Mouse (Mus musculus): Measurements from ENCODE around the gene Cep78. TPM values are rescaled to one million over a fixed set of nuclear protein-coding genes. Genes with fewer than 3 reads are reported as not detected.

Gene Cep78
- polyA plus RNA-seq, 1 experiment from 2014 or later = 16.3 TPM

GRCm38 (mm10) chr19:15924866-15925718 is 59.7 kb downstream of the Cep78 start:
- H3K4me3 ChIP-seq (ENCODE audit: low read depth, low read length) = peak overlapping the region; percentile 68
- ATAC-seq (replicated peaks; ENCODE audit: insufficient number of reproducible peaks, low FRiP score, low TSS enrichment) = peak; percentile 96
- no peaks in the 10 kb centered on the region for H3K27me3 ChIP-seq (ENCODE audit: control insufficient read depth, insufficient read depth, low read length)
- H3K36me3 ChIP-seq (ENCODE audit: control insufficient read depth, insufficient read depth, low read length) = no peaks in the 10 kb centered on the region
- H3K9me3 ChIP-seq (replicated peaks; ENCODE audit: control insufficient read depth, low read length) = no peaks in the 10 kb centered on the region
- H3K4me2 ChIP-seq = peak overlapping the region; percentile 97
- peak overlapping the region; percentile 69 for H3K9ac ChIP-seq (ENCODE audit: low read depth, low read length)
- H3K4me1 ChIP-seq (ENCODE audit: control insufficient read depth, insufficient read depth, low read length) = peaks cover 12% of the 10 kb centered on the region; the same call in 1 of the 2 replicates
- H3K27ac ChIP-seq (ENCODE audit: low read depth, low read length) = peak overlapping the region; percentile 62
- 3% methylated on average over 43 of the region's 43 CpGs for WGBS (ENCODE audit: insufficient replicate concordance)

- Histone ChIP-seq H3K4me1 (ENCODE audit: control insufficient read depth, insufficient read depth, low read length) (peaks cover 12% of the 10 kb centered on the region; the same call in 1 of the 2 replicates), H3K4me3 (ENCODE audit: low read depth, low read length) (peak overlapping the region; percentile 68)
- under 1% methylated on average over 46 of the region's 46 CpGs for WGBS (ENCODE audit: insufficient replicate concordance)
These were observed 60.5 kb downstream of the Cep78 start for GRCm38 (mm10) chr19:15924181-15924865.

DNA sequence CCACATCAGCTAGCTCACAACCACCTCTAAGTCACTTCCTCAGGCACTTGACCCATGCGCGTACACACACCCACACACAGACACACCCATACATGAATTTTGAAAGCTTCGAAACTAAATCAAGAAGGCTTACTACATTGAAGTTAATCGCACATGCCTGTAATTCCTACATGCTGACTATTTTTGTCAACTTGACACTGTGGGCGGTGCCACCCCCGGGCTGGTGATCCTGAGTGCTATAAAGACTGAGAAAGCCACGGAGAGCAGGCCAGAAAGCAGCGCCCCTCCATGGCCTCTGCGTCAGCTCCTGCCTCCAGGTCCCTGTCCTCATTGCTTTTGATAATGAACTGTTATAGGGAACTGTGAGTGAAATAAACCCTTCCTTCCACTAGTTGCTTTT is 61.4 kb downstream of the Cep78 start:
- H3K9ac ChIP-seq (ENCODE audit: low read depth, low read length) = peak overlapping the region; percentile 69; the same call in 1 of the 2 replicates
- no peak for ATAC-seq (replicated peaks; ENCODE audit: insufficient number of reproducible peaks, low FRiP score, low TSS enrichment)
- H3K36me3 ChIP-seq (ENCODE audit: control insufficient read depth, insufficient read depth, low read length) = peaks cover under 1% of the 10 kb centered on the region; the same call in 1 of the 2 replicates
- H3K27me3 ChIP-seq (ENCODE audit: control insufficient read depth, insufficient read depth, low read length) = no peaks in the 10 kb centered on the region
- H3K9me3 ChIP-seq (replicated peaks; ENCODE audit: control insufficient read depth, low read length) = no peaks in the 10 kb centered on the region
- peak overlapping the region; percentile 68 for H3K4me3 ChIP-seq (ENCODE audit: low read depth, low read length)
- peak overlapping the region; percentile 97 for H3K4me2 ChIP-seq
- 25% methylated on average over 9 of the region's 9 CpGs for WGBS (ENCODE audit: insufficient replicate concordance)
- peaks cover 12% of the 10 kb centered on the region; the same call in 1 of the 2 replicates for H3K4me1 ChIP-seq (ENCODE audit: control insufficient read depth, insufficient read depth, low read length)
- no peak overlapping the region for H3K27ac ChIP-seq (ENCODE audit: low read depth, low read length)

More at GRCm38 (mm10) chr19:15924181-15924865, 60.5 kb downstream of the Cep78 start:
- peak; percentile 63; the same call in 1 of the 2 replicates for ATAC-seq (replicated peaks; ENCODE audit: insufficient number of reproducible peaks, low FRiP score, low TSS enrichment)
- H3K4me2 ChIP-seq = peak overlapping the region; percentile 97
- peak overlapping the region; percentile 69 for H3K9ac ChIP-seq (ENCODE audit: low read depth, low read length)
- no peaks in the 10 kb centered on the region for H3K36me3 ChIP-seq (ENCODE audit: control insufficient read depth, insufficient read depth, low read length)
- H3K9me3 ChIP-seq (replicated peaks; ENCODE audit: control insufficient read depth, low read length) = no peaks in the 10 kb centered on the region
- H3K27ac ChIP-seq (ENCODE audit: low read depth, low read length) = peak overlapping the region; percentile 38; the same call in 1 of the 2 replicates
- H3K27me3 ChIP-seq (ENCODE audit: control insufficient read depth, insufficient read depth, low read length) = no peaks in the 10 kb centered on the region

GRCm38 (mm10) chr19:15919336-15919735 is 65.5 kb downstream of the Cep78 start:
- Histone ChIP-seq H3K9me3 (replicated peaks; ENCODE audit: control insufficient read depth, low read length) (no peaks in the 10 kb centered on the region), H3K27ac (ENCODE audit: low read depth, low read length) (no peak overlapping the region), H3K4me2 (no peak overlapping the region), H3K4me3 (ENCODE audit: low read depth, low read length) (no peak overlapping the region), H3K27me3 (ENCODE audit: control insufficient read depth, insufficient read depth, low read length) (no peaks in the 10 kb centered on the region), H3K36me3 (ENCODE audit: control insufficient read depth, insufficient read depth, low read length) (peaks cover 4% of the 10 kb centered on the region; the same call in 1 of the 2 replicates), H3K9ac (ENCODE audit: low read depth, low read length) (no peak overlapping the region), H3K4me1 (ENCODE audit: control insufficient read depth, insufficient read depth, low read length) (peaks cover 7% of the 10 kb centered on the region; the same call in 1 of the 2 replicates)
- no peak for ATAC-seq (replicated peaks; ENCODE audit: insufficient number of reproducible peaks, low FRiP score, low TSS enrichment)
- WGBS (ENCODE audit: insufficient replicate concordance) = 93% methylated on average over 7 of the region's 7 CpGs

DNA sequence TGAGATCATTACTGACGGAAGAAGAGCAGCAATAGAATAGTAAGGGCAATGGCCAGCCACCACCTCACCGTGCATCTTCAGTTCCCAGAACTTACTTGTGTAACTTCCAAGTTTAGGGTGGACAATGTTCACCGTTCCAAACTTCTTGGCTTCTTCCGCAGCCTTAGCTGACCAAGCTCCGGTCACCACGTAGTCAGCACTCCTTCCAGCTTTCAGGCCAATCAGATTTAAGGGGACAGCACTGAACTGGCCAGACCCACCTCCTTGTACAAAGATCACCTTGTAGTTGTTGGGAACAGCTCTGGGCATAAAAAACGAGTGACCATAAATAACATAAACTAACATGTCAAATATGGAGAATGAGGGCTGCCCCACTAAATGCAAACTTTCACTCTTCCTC is 66.7 kb downstream of the Cep78 start:
- no peak overlapping the region for H3K4me3 ChIP-seq (ENCODE audit: low read depth, low read length)
- no peak overlapping the region for H3K9ac ChIP-seq (ENCODE audit: low read depth, low read length)
- no peak overlapping the region for H3K27ac ChIP-seq (ENCODE audit: low read depth, low read length)
- 0 out of 2 replicates have a peak, but pooled peaks cover under 1% of the 10 kb centered on the region for H3K4me1 ChIP-seq (ENCODE audit: control insufficient read depth, insufficient read depth, low read length)
- WGBS (ENCODE audit: insufficient replicate concordance) = 95% methylated on average over 7 of the region's 7 CpGs
- ATAC-seq (replicated peaks; ENCODE audit: insufficient number of reproducible peaks, low FRiP score, low TSS enrichment) = no peak
- peaks cover 7% of the 10 kb centered on the region; the same call in 1 of the 2 replicates for H3K36me3 ChIP-seq (ENCODE audit: control insufficient read depth, insufficient read depth, low read length)
- H3K4me2 ChIP-seq = no peak overlapping the region
- no peaks in the 10 kb centered on the region for H3K9me3 ChIP-seq (replicated peaks; ENCODE audit: control insufficient read depth, low read length)
- no peaks in the 10 kb centered on the region for H3K27me3 ChIP-seq (ENCODE audit: control insufficient read depth, insufficient read depth, low read length)

- Histone ChIP-seq H3K4me2 (no peak overlapping the region), H3K4me3 (ENCODE audit: low read depth, low read length) (no peak overlapping the region), H3K9me3 (replicated peaks; ENCODE audit: control insufficient read depth, low read length) (no peaks in the 10 kb centered on the region), H3K36me3 (ENCODE audit: control insufficient read depth, insufficient read depth, low read length) (peaks cover 7% of the 10 kb centered on the region; the same call in 1 of the 2 replicates), H3K27me3 (ENCODE audit: control insufficient read depth, insufficient read depth, low read length) (no peaks in the 10 kb centered on the region), H3K4me1 (ENCODE audit: control insufficient read depth, insufficient read depth, low read length) (no peaks in the 10 kb centered on the region), H3K27ac (ENCODE audit: low read depth, low read length) (no peak overlapping the region), H3K9ac (ENCODE audit: low read depth, low read length) (no peak overlapping the region)
- no peak for ATAC-seq (replicated peaks; ENCODE audit: insufficient number of reproducible peaks, low FRiP score, low TSS enrichment)
- 88% methylated on average over 9 of the region's 9 CpGs for WGBS (ENCODE audit: insufficient replicate concordance)
These were observed 71.4 kb downstream of the Cep78 start for GRCm38 (mm10) chr19:15913249-15913997.

DNA sequence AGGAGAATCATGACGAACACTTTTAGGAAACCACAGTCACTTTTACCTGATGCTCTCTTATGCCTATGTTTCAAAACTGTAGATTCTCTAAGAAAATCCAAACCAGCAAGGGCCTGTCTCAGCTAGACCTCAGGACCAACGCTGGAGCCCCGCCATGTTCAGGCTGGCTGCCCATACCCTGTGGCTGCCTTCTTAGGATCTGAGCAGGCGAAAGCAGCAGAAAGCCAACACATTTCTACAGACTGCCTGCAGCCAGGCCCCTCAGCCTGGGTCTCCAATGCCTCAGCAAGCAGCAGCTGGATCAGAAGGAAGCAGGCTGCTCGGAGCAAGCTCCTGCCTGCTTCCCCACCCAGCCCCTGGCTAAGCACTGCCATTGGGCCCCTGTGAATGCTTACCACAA is 73.3 kb downstream of the Cep78 start:
- no peak overlapping the region for H3K27ac ChIP-seq (ENCODE audit: low read depth, low read length)
- no peak for ATAC-seq (replicated peaks; ENCODE audit: insufficient number of reproducible peaks, low FRiP score, low TSS enrichment)
- H3K9me3 ChIP-seq (replicated peaks; ENCODE audit: control insufficient read depth, low read length) = no peaks in the 10 kb centered on the region
- H3K36me3 ChIP-seq (ENCODE audit: control insufficient read depth, insufficient read depth, low read length) = peaks cover 15% of the 10 kb centered on the region
- H3K27me3 ChIP-seq (ENCODE audit: control insufficient read depth, insufficient read depth, low read length) = no peaks in the 10 kb centered on the region
- no peak overlapping the region for H3K9ac ChIP-seq (ENCODE audit: low read depth, low read length)
- H3K4me1 ChIP-seq (ENCODE audit: control insufficient read depth, insufficient read depth, low read length) = no peaks in the 10 kb centered on the region
- no peak overlapping the region for H3K4me3 ChIP-seq (ENCODE audit: low read depth, low read length)
- no peak overlapping the region for H3K4me2 ChIP-seq
- WGBS (ENCODE audit: insufficient replicate concordance) = 89% methylated on average over 5 of the region's 5 CpGs

GRCm38 (mm10) chr19:15910987-15911386 is 73.8 kb downstream of the Cep78 start:
- no peak overlapping the region for H3K4me3 ChIP-seq (ENCODE audit: low read depth, low read length)
- 66% methylated on average over 3 of the region's 3 CpGs for WGBS (ENCODE audit: insufficient replicate concordance)
- H3K36me3 ChIP-seq (ENCODE audit: control insufficient read depth, insufficient read depth, low read length) = peaks cover 12% of the 10 kb centered on the region
- no peaks in the 10 kb centered on the region for H3K9me3 ChIP-seq (replicated peaks; ENCODE audit: control insufficient read depth, low read length)
- ATAC-seq (replicated peaks; ENCODE audit: insufficient number of reproducible peaks, low FRiP score, low TSS enrichment) = no peak
- no peaks in the 10 kb centered on the region for H3K4me1 ChIP-seq (ENCODE audit: control insufficient read depth, insufficient read depth, low read length)
- H3K9ac ChIP-seq (ENCODE audit: low read depth, low read length) = no peak overlapping the region
- no peak overlapping the region for H3K4me2 ChIP-seq
- no peaks in the 10 kb centered on the region for H3K27me3 ChIP-seq (ENCODE audit: control insufficient read depth, insufficient read depth, low read length)
- no peak overlapping the region for H3K27ac ChIP-seq (ENCODE audit: low read depth, low read length)

All from heart, embryonic 11.5 days (tissue).